Mouse (Mus musculus): ENCODE data around the gene Neb. TPM values are rescaled to one million over a fixed set of nuclear protein-coding genes. Genes with fewer than 3 reads are reported as not detected.
A peak's percentile ranks its signal among the peaks of the same experiment; 100 is the strongest.

Gene Neb
- polyA plus RNA-seq (2014; fragmentation: Nextera tagmentation; extraction: Ambion mirVana): 0.99 and 1.2 TPM in 2 replicates

DNA sequence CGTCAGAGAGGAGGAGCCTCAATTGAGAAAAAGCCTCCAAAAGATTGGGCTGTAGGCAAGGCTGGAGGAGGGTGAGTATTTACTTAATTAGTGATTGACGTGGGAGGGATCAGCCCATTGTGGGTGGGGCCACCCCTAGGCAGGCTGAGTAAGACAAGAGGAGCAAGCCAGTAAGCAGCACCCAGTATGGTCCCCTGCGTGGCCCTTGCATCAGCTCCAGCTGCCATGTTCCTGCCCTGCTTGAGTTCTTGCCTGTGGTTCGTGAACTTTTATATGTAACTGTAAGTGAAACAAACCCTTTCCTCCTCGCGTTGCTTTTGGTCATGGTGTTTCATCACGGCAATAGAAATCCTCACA, at the start of gene Neb:
Neb (minus strand) TSS at position 27 of the 357 bp plus-strand sequence.
- Histone ChIP-seq H3K9ac (ENCODE audit: low read depth, low read length) (no peak within 1 kb of the TSS), H3K27me3 (ENCODE audit: control insufficient read depth, insufficient read depth, low read length) (no peaks in the 10 kb centered on the region), H3K4me2 (replicated peaks; ENCODE audit: low read depth, low read length) (no peak within 1 kb of the TSS; the same call in 1 of the 2 replicates), H3K9me3 (ENCODE audit: control insufficient read depth, low read length) (no peaks in the 10 kb centered on the region), H3K27ac (ENCODE audit: low read depth, low read length) (no peak within 1 kb of the TSS), H3K36me3 (ENCODE audit: control insufficient read depth, insufficient read depth, low read length) (no peaks in the 10 kb centered on the region), H3K4me3 (ENCODE audit: low read length) (no peak within 1 kb of the TSS), H3K4me1 (ENCODE audit: control insufficient read depth, insufficient read depth, low read length) (no peaks in the 10 kb centered on the region)
- no peak for ATAC-seq (ENCODE audit: low FRiP score, low TSS enrichment)
- 62% methylated on average over 7 of the region's 7 CpGs for WGBS

- no peak for ATAC-seq (ENCODE audit: low FRiP score, low TSS enrichment)
- no peaks in the 10 kb centered on the region for H3K36me3 ChIP-seq (ENCODE audit: control insufficient read depth, insufficient read depth, low read length)
- no peak overlapping the region for H3K9ac ChIP-seq (ENCODE audit: low read depth, low read length)
- no peak overlapping the region for H3K4me2 ChIP-seq (replicated peaks; ENCODE audit: low read depth, low read length)
- H3K9me3 ChIP-seq (ENCODE audit: control insufficient read depth, low read length): no peaks in the 10 kb centered on the region
- H3K27me3 ChIP-seq (ENCODE audit: control insufficient read depth, insufficient read depth, low read length): no peaks in the 10 kb centered on the region
- 0 out of 2 replicates have a peak, but pooled peaks cover 10% of the 10 kb centered on the region for H3K4me1 ChIP-seq (ENCODE audit: control insufficient read depth, insufficient read depth, low read length)
- no peak overlapping the region for H3K4me3 ChIP-seq (ENCODE audit: low read length)
- H3K27ac ChIP-seq (ENCODE audit: low read depth, low read length): no peak overlapping the region
- WGBS: 81% methylated on average over 3 of the region's 3 CpGs
These were observed 49.1 kb upstream of the Neb start for GRCm38 (mm10) chr2:52427383-52427782.

- no peaks in the 10 kb centered on the region for H3K9me3 ChIP-seq (ENCODE audit: control insufficient read depth, low read length)
- no peak overlapping the region for H3K4me3 ChIP-seq (ENCODE audit: low read length)
- H3K4me1 ChIP-seq (ENCODE audit: control insufficient read depth, insufficient read depth, low read length): peaks cover 20% of the 10 kb centered on the region
- ATAC-seq (ENCODE audit: low FRiP score, low TSS enrichment): no peak
- WGBS: 95% methylated on average over 3 of the region's 3 CpGs
- no peak overlapping the region; the same call in 1 of the 2 replicates for H3K4me2 ChIP-seq (replicated peaks; ENCODE audit: low read depth, low read length)
- no peak overlapping the region for H3K9ac ChIP-seq (ENCODE audit: low read depth, low read length)
- H3K36me3 ChIP-seq (ENCODE audit: control insufficient read depth, insufficient read depth, low read length): no peaks in the 10 kb centered on the region
- H3K27ac ChIP-seq (ENCODE audit: low read depth, low read length): no peak overlapping the region
- H3K27me3 ChIP-seq (ENCODE audit: control insufficient read depth, insufficient read depth, low read length): no peaks in the 10 kb centered on the region
These were observed 47.8 kb upstream of the Neb start for GRCm38 (mm10) chr2:52426041-52426440.

DNA sequence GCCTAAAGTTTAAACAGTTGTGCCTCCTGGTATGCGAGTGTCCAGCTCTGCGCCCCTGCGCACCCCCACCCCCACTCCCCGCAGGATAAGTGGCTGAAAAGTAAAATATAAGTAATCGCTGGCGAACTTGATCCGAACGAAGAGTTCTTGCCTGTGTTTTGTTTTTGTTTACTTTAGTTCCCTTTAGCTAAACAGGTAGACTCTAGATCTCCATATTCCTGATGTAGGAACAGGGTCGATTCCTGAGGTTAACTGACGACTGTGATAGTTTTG, 47.2 kb upstream of the Neb start:
- Histone ChIP-seq H3K27me3 (ENCODE audit: control insufficient read depth, insufficient read depth, low read length) (no peaks in the 10 kb centered on the region), H3K36me3 (ENCODE audit: control insufficient read depth, insufficient read depth, low read length) (no peaks in the 10 kb centered on the region), H3K4me3 (ENCODE audit: low read length) (peak overlapping the region; percentile 96), H3K4me1 (ENCODE audit: control insufficient read depth, insufficient read depth, low read length) (peaks cover 21% of the 10 kb centered on the region), H3K4me2 (replicated peaks; ENCODE audit: low read depth, low read length) (peak overlapping the region; percentile 63), H3K9me3 (ENCODE audit: control insufficient read depth, low read length) (no peaks in the 10 kb centered on the region), H3K9ac (ENCODE audit: low read depth, low read length) (peak overlapping the region; percentile 96; the same call in 1 of the 2 replicates), H3K27ac (ENCODE audit: low read depth, low read length) (no peak overlapping the region; the same call in 1 of the 2 replicates)
- ATAC-seq (ENCODE audit: low FRiP score, low TSS enrichment): no peak
- WGBS: 18% methylated on average over 10 of the region's 10 CpGs

- peak within 1 kb of the TSS; percentile 96 for H3K4me3 ChIP-seq (ENCODE audit: low read length)
- no peaks in the 10 kb centered on the region for H3K27me3 ChIP-seq (ENCODE audit: control insufficient read depth, insufficient read depth, low read length)
- peaks cover 21% of the 10 kb centered on the region for H3K4me1 ChIP-seq (ENCODE audit: control insufficient read depth, insufficient read depth, low read length)
- peak within 1 kb of the TSS; percentile 65 for H3K4me2 ChIP-seq (replicated peaks; ENCODE audit: low read depth, low read length)
- peak within 1 kb of the TSS; percentile 96 for H3K9ac ChIP-seq (ENCODE audit: low read depth, low read length)
- WGBS: under 1% methylated on average over 56 of the region's 57 CpGs
- ATAC-seq (ENCODE audit: low FRiP score, low TSS enrichment): peak; percentile 96
- peak within 1 kb of the TSS; percentile 83 for H3K27ac ChIP-seq (ENCODE audit: low read depth, low read length)
- H3K9me3 ChIP-seq (ENCODE audit: control insufficient read depth, low read length): no peaks in the 10 kb centered on the region
- no peaks in the 10 kb centered on the region for H3K36me3 ChIP-seq (ENCODE audit: control insufficient read depth, insufficient read depth, low read length)
These were observed 46.7 kb upstream of the Neb start, which contains the start of gene Arl5a for GRCm38 (mm10) chr2:52424747-52425522. Gene Arl5a (minus strand): TSS chr2:52424901.

- peak overlapping the region; percentile 96 for H3K9ac ChIP-seq (ENCODE audit: low read depth, low read length)
- peak overlapping the region; percentile 96 for H3K4me3 ChIP-seq (ENCODE audit: low read length)
- H3K4me1 ChIP-seq (ENCODE audit: control insufficient read depth, insufficient read depth, low read length): peaks cover 21% of the 10 kb centered on the region
- peak overlapping the region; percentile 65 for H3K4me2 ChIP-seq (replicated peaks; ENCODE audit: low read depth, low read length)
- H3K36me3 ChIP-seq (ENCODE audit: control insufficient read depth, insufficient read depth, low read length): no peaks in the 10 kb centered on the region
- no peaks in the 10 kb centered on the region for H3K27me3 ChIP-seq (ENCODE audit: control insufficient read depth, insufficient read depth, low read length)
- H3K27ac ChIP-seq (ENCODE audit: low read depth, low read length): peak overlapping the region; percentile 83
- WGBS: under 1% methylated on average over 28 of the region's 42 CpGs
- no peaks in the 10 kb centered on the region for H3K9me3 ChIP-seq (ENCODE audit: control insufficient read depth, low read length)
- ATAC-seq (ENCODE audit: low FRiP score, low TSS enrichment): peak; percentile 88
These were observed 46.0 kb upstream of the Neb start for GRCm38 (mm10) chr2:52424248-52424728.

DNA sequence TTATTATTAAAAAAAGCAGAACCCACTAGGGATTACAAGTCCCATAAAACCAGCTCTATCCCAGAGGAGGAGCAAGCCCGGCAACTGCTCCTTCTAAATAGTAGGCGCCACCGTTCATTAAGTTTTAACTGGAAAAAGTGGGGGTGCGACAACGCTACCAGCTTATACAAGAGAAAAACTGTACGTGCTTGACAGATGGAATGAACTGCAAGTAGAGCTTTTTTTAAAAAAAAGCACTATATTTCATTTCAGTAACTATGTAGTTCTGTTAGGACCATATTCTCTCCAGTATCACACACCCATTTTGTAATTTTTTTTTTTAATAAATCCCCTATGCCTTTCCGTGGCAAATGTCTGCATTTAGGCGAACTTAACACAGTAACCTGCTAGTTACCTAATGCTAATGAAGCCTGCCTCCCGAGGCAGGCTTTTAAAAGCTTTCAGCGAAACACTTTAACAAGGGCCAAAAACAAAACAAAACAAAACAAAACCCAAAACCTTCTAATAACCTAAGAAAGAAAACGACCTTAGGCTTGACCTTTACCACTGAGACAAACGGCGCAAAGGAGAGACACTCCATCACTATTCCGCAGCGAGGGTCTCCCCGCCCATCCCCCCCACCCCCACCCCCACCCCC, 45.5 kb upstream of the Neb start:
- peak overlapping the region; percentile 96 for H3K4me3 ChIP-seq (ENCODE audit: low read length)
- peak overlapping the region; percentile 65 for H3K4me2 ChIP-seq (replicated peaks; ENCODE audit: low read depth, low read length)
- H3K27ac ChIP-seq (ENCODE audit: low read depth, low read length): no peak overlapping the region; the same call in 1 of the 2 replicates
- peak overlapping the region; percentile 96 for H3K9ac ChIP-seq (ENCODE audit: low read depth, low read length)
- WGBS: under 1% methylated on average over 16 of the region's 16 CpGs
- no peaks in the 10 kb centered on the region for H3K27me3 ChIP-seq (ENCODE audit: control insufficient read depth, insufficient read depth, low read length)
- no peaks in the 10 kb centered on the region for H3K9me3 ChIP-seq (ENCODE audit: control insufficient read depth, low read length)
- no peak for ATAC-seq (ENCODE audit: low FRiP score, low TSS enrichment)
- no peaks in the 10 kb centered on the region for H3K36me3 ChIP-seq (ENCODE audit: control insufficient read depth, insufficient read depth, low read length)
- H3K4me1 ChIP-seq (ENCODE audit: control insufficient read depth, insufficient read depth, low read length): peaks cover 21% of the 10 kb centered on the region

DNA sequence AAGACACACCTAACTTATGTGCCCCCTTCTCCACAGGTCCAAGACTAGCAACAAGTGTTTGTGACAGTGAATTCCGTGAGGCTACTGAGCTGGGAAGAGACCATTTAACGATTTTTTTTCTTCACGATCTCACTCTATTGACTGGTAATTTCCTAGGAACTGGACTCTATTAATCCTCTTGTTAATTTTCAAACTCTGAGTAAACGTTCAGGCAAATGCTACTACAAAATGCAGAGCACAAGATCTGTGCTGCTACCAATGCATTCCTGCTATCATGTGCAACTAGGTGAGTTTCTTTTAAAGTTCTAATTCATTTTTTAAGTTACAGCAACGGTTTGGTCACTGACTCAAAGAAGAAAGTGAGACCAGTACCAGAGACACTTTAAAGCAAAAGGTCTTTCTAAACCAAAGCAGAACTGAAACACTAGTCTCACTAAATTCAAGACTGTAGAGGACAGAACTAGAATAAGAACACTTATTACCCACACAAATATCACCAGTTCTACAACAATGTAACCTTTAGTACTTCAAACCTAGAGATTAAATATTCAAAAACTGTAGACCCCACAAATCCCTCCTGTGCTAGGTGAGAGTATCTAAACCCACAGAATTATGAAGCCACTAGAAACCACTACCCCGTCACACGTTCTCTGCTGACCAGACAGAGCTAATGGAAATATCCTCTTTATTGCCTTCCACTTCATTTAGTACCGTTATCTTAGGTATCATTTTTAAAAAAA, 44.8 kb upstream of the Neb start:
- H3K4me3 ChIP-seq (ENCODE audit: low read length): peak overlapping the region; percentile 96
- H3K36me3 ChIP-seq (ENCODE audit: control insufficient read depth, insufficient read depth, low read length): no peaks in the 10 kb centered on the region
- no peaks in the 10 kb centered on the region for H3K9me3 ChIP-seq (ENCODE audit: control insufficient read depth, low read length)
- H3K4me1 ChIP-seq (ENCODE audit: control insufficient read depth, insufficient read depth, low read length): peaks cover 21% of the 10 kb centered on the region
- no peaks in the 10 kb centered on the region for H3K27me3 ChIP-seq (ENCODE audit: control insufficient read depth, insufficient read depth, low read length)
- H3K27ac ChIP-seq (ENCODE audit: low read depth, low read length): no peak overlapping the region
- no peak for ATAC-seq (ENCODE audit: low FRiP score, low TSS enrichment)
- peak overlapping the region; percentile 96; the same call in 1 of the 2 replicates for H3K9ac ChIP-seq (ENCODE audit: low read depth, low read length)
- peak overlapping the region; percentile 65 for H3K4me2 ChIP-seq (replicated peaks; ENCODE audit: low read depth, low read length)
- 44% methylated on average over 8 of the region's 8 CpGs for WGBS
